Mouse (Mus musculus): Measurements from ENCODE around the gene Emx2. TPM values are rescaled to one million over a fixed set of nuclear protein-coding genes. Genes with fewer than 3 reads are reported as not detected.

Gene Emx2
- polyA plus RNA-seq (2014; fragmentation: Nextera tagmentation; extraction: Ambion mirVana) = 18.5 and 19.1 TPM in 2 replicates

DNA sequence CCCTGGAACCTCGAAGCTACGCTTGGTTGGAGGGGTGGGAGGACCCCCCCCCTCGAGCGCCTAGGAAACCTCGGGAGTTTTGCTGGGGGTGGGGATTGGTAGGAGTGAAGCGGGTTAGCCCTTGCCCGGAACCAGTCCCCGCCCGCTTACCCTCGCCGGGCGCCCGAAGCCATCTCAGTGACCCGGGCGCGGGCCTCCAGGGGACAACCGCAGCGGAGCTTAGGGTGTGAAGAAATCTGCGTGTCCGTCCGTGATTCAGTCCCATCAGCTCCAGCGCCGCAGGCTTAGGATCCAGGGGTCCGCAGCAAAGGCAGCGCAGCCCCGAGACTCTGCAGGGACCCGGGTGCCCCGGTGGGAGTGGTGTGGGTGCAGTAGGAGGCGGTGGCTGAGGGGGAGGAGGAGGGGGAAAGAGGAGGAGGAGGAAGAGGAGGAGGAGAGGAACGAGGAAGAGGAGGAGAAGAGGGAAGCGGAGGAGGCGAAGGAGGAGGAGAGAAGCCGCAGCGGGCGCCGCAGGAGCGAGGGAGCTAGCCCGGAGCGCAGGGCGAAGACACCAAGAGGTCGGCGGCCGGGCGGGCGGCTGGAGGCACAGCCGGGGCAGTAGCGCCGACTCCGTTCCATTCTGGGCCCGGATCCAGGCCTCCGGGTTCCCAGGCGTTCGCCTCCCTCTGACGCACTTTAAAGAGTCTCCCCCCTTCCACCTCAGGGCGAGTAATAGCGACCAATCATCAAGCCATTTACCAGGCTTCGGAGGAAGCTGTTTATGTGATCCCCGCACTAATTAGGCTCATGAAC lies at the start of gene Emx2:
Emx2 (plus strand) TSS at position 422 of the 792 bp plus-strand sequence.
- WGBS = under 1% methylated on average over 58 of the region's 58 CpGs
- Histone ChIP-seq H3K9me3 (ENCODE audit: control insufficient read depth, low read length) (no peaks in the 10 kb centered on the region), H3K27ac (replicated peaks; ENCODE audit: low read depth, low read length) (peak within 1 kb of the TSS; percentile 85), H3K36me3 (ENCODE audit: control insufficient read depth, insufficient read depth, low read length) (no peaks in the 10 kb centered on the region), H3K9ac (replicated peaks; ENCODE audit: low read length) (peak within 1 kb of the TSS; percentile 72), H3K4me2 (ENCODE audit: low read length) (peak within 1 kb of the TSS; percentile 52), H3K4me3 (replicated peaks; ENCODE audit: low read depth, low read length) (peak within 1 kb of the TSS; percentile 42), H3K4me1 (ENCODE audit: control insufficient read depth, insufficient read depth, low read length) (no peaks in the 10 kb centered on the region; the same call in 1 of the 2 replicates), H3K27me3 (ENCODE audit: control insufficient read depth, insufficient read depth, low read length) (peaks cover 75% of the 10 kb centered on the region)
- DNase-seq (peak; percentile 89), ATAC-seq (ENCODE audit: low FRiP score, low TSS enrichment) (peak; percentile 64)

DNA sequence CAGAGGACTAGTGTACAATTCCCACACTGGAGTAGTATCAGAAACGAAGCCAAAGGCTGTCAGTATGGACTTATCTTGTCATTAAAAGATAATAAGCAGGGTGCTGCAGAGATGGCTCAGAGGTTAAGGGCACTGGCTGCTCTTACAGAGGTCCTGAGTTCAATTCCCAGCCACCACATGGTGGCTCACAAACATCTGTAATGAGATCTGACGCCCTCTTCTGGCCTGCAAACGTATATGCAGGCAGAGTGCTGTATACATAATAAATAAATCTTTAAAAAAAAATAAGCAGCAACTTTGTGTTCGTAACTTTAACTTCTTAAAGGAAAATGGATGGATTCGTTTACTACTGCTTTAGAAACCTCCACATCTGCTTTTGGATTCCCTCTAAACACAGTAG lies 44.0 kb upstream of the Emx2 start:
- Histone ChIP-seq H3K4me1 (ENCODE audit: control insufficient read depth, insufficient read depth, low read length) (no peaks in the 10 kb centered on the region), H3K4me2 (ENCODE audit: low read length) (no peak overlapping the region), H3K27ac (replicated peaks; ENCODE audit: low read depth, low read length) (no peak overlapping the region), H3K9ac (replicated peaks; ENCODE audit: low read length) (no peak overlapping the region), H3K4me3 (replicated peaks; ENCODE audit: low read depth, low read length) (no peak overlapping the region), H3K27me3 (ENCODE audit: control insufficient read depth, insufficient read depth, low read length) (no peaks in the 10 kb centered on the region), H3K36me3 (ENCODE audit: control insufficient read depth, insufficient read depth, low read length) (no peaks in the 10 kb centered on the region), H3K9me3 (ENCODE audit: control insufficient read depth, low read length) (no peaks in the 10 kb centered on the region)
- no peak for DNase-seq
- WGBS = 61% methylated on average over 5 of the region's 5 CpGs
- ATAC-seq (ENCODE audit: low FRiP score, low TSS enrichment) = no peak

DNA sequence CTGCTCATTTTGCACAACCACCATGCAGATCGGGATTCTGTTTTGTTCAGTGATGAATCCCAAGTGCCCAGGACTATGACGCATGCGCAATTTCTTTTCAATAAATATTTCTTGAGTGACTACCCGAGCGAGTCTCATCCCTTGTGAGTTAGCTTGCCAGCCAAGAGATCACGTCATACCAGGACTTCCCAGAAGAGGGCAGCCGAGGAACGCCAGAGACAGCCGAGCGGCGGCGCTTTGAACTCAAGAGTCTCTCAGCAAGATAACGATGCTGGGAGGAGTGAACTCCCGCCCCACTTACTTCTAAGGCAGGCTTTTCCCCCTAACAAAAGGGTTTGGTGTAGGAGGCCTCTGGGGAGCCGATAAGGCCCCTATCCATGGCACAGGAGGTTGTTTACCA lies 40.1 kb upstream of the Emx2 start:
- H3K4me3 ChIP-seq (replicated peaks; ENCODE audit: low read depth, low read length) = no peak overlapping the region
- no peaks in the 10 kb centered on the region for H3K9me3 ChIP-seq (ENCODE audit: control insufficient read depth, low read length)
- H3K4me1 ChIP-seq (ENCODE audit: control insufficient read depth, insufficient read depth, low read length) = no peaks in the 10 kb centered on the region
- no peaks in the 10 kb centered on the region for H3K27me3 ChIP-seq (ENCODE audit: control insufficient read depth, insufficient read depth, low read length)
- DNase-seq = peak; percentile 96
- WGBS = 2% methylated on average over 15 of the region's 15 CpGs
- no peaks in the 10 kb centered on the region for H3K36me3 ChIP-seq (ENCODE audit: control insufficient read depth, insufficient read depth, low read length)
- no peak overlapping the region for H3K9ac ChIP-seq (replicated peaks; ENCODE audit: low read length)
- ATAC-seq (ENCODE audit: low FRiP score, low TSS enrichment) = peak; percentile 55; the same call in 1 of the 2 replicates
- H3K27ac ChIP-seq (replicated peaks; ENCODE audit: low read depth, low read length) = no peak overlapping the region
- H3K4me2 ChIP-seq (ENCODE audit: low read length) = peak overlapping the region; percentile 39

DNA sequence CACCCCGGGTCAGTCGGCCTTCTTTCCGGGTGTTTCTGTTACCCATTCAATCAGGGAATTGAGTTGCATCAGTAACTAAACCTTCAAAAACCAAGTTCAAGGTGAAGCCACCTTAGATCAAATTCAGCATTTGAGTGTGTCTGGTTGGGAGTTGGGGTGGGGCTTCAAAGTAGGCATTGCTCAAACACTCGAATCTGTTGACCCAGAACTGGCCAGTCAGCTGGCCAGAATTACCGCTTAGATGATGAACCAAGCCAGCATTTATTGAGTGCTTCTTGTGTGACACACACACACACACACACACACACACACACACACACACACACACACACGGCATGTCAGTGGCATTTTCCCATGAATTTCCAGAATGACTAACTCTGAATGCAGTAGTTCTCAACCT lies 39.5 kb upstream of the Emx2 start:
- ATAC-seq (ENCODE audit: low FRiP score, low TSS enrichment) (no peak), DNase-seq (no peak)
- Histone ChIP-seq H3K4me1 (ENCODE audit: control insufficient read depth, insufficient read depth, low read length) (no peaks in the 10 kb centered on the region), H3K4me3 (replicated peaks; ENCODE audit: low read depth, low read length) (no peak overlapping the region), H3K27ac (replicated peaks; ENCODE audit: low read depth, low read length) (no peak overlapping the region), H3K36me3 (ENCODE audit: control insufficient read depth, insufficient read depth, low read length) (no peaks in the 10 kb centered on the region), H3K4me2 (ENCODE audit: low read length) (no peak overlapping the region), H3K9me3 (ENCODE audit: control insufficient read depth, low read length) (no peaks in the 10 kb centered on the region), H3K27me3 (ENCODE audit: control insufficient read depth, insufficient read depth, low read length) (no peaks in the 10 kb centered on the region), H3K9ac (replicated peaks; ENCODE audit: low read length) (no peak overlapping the region)
- 81% methylated on average over 6 of the region's 6 CpGs for WGBS

DNA sequence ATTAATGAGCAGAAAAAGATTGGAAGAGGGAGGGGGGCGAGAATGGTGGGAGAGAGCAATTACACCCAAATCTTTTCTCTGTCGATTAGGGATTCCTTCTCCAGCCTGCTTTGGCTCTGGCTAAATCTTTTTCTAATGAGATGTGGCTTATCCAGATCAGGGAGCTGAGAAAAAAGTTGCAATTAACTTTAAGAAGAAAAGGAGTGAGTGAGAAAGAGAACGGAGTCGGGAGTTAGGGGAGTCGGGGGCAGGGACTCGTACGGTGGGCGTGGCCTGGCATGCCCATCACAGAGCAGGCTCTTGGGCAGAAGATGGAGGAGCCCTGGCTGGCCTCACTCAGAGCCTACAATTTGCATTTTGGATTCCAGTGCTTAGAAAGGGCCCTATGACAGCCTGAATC lies 35.8 kb upstream of the Emx2 start:
- no peak for ATAC-seq (ENCODE audit: low FRiP score, low TSS enrichment)
- Histone ChIP-seq H3K36me3 (ENCODE audit: control insufficient read depth, insufficient read depth, low read length) (no peaks in the 10 kb centered on the region), H3K4me1 (ENCODE audit: control insufficient read depth, insufficient read depth, low read length) (no peaks in the 10 kb centered on the region), H3K27me3 (ENCODE audit: control insufficient read depth, insufficient read depth, low read length) (no peaks in the 10 kb centered on the region), H3K9ac (replicated peaks; ENCODE audit: low read length) (no peak overlapping the region), H3K27ac (replicated peaks; ENCODE audit: low read depth, low read length) (no peak overlapping the region), H3K9me3 (ENCODE audit: control insufficient read depth, low read length) (no peaks in the 10 kb centered on the region), H3K4me2 (ENCODE audit: low read length) (peak overlapping the region; percentile 35), H3K4me3 (replicated peaks; ENCODE audit: low read depth, low read length) (no peak overlapping the region)
- DNase-seq = peak; percentile 50
- WGBS = 3% methylated on average over 8 of the region's 8 CpGs

DNA sequence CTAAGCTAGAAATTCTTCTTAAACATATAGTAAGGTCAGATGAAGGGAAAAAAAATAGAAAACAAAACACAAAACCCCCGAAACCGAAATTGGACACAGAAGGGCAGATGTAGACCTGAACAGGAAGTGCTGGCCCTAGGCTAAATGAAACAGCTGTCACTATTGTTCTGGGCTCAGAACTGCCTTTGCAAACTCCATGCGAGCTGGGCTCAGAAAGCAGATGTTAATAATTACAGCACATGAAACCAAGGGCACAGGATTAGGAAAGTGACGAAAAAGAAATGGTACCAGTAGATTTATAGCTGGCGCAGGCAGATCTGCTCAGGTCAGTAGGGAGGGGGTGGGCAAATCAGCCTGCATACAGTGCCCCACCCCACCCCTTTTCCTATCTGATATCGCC lies 34.5 kb upstream of the Emx2 start:
- ATAC-seq (ENCODE audit: low FRiP score, low TSS enrichment) (no peak), DNase-seq (peak; percentile 28)
- 42% methylated on average over 6 of the region's 6 CpGs for WGBS
- H3K4me2 ChIP-seq (ENCODE audit: low read length) = no peak overlapping the region
- no peak overlapping the region for H3K27ac ChIP-seq (replicated peaks; ENCODE audit: low read depth, low read length)
- no peaks in the 10 kb centered on the region for H3K36me3 ChIP-seq (ENCODE audit: control insufficient read depth, insufficient read depth, low read length)
- no peaks in the 10 kb centered on the region for H3K27me3 ChIP-seq (ENCODE audit: control insufficient read depth, insufficient read depth, low read length)
- no peaks in the 10 kb centered on the region for H3K4me1 ChIP-seq (ENCODE audit: control insufficient read depth, insufficient read depth, low read length)
- H3K4me3 ChIP-seq (replicated peaks; ENCODE audit: low read depth, low read length) = no peak overlapping the region
- peaks cover 3% of the 10 kb centered on the region; the same call in 1 of the 2 replicates for H3K9me3 ChIP-seq (ENCODE audit: control insufficient read depth, low read length)
- H3K9ac ChIP-seq (replicated peaks; ENCODE audit: low read length) = no peak overlapping the region

DNA sequence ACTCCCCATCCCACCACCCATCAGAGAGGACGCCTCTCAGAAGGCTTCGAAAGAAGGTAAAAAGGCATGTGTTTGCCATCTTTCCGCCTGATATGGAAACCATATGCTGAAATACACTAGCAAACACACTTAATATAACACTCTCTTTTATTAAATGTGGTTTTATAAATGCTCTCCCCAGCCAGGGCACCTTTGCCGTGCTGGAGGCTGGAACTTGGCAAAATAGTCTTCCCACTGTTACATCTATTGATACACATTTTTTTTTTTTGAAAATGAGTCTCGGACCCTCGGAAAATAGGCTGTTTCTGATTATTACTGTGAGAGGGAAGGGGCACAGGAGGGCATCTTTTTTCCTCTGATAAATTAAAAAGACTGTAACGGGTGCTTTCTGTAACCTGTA lies 33.2 kb upstream of the Emx2 start:
- ATAC-seq (ENCODE audit: low FRiP score, low TSS enrichment) = no peak
- Histone ChIP-seq H3K4me1 (ENCODE audit: control insufficient read depth, insufficient read depth, low read length) (no peaks in the 10 kb centered on the region), H3K4me2 (ENCODE audit: low read length) (no peak overlapping the region), H3K36me3 (ENCODE audit: control insufficient read depth, insufficient read depth, low read length) (no peaks in the 10 kb centered on the region), H3K27me3 (ENCODE audit: control insufficient read depth, insufficient read depth, low read length) (no peaks in the 10 kb centered on the region), H3K9ac (replicated peaks; ENCODE audit: low read length) (no peak overlapping the region), H3K9me3 (ENCODE audit: control insufficient read depth, low read length) (peaks cover 3% of the 10 kb centered on the region; the same call in 1 of the 2 replicates), H3K27ac (replicated peaks; ENCODE audit: low read depth, low read length) (no peak overlapping the region), H3K4me3 (replicated peaks; ENCODE audit: low read depth, low read length) (no peak overlapping the region)
- DNase-seq = no peak
- 88% methylated on average over 7 of the region's 7 CpGs for WGBS

DNA sequence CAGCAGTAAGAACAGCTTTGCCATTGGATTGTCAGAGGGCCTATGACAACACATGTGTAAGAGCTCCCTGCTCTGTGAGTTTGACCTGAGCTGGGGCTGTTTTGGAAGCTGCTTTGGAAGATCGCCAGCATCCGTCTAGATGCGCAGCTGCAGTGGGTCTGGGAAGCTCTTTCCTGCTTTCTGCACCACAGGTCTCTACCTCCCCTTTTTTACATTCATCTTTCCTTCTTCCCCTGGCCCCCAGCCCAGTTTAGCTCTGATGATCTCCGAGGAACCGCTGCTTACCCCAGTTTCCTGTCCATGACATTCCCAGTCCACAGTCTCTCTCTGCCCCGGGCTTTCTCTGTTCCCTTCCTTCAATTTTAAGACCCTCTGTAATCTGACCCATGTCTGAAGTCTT lies 25.9 kb upstream of the Emx2 start:
- Histone ChIP-seq H3K27me3 (ENCODE audit: control insufficient read depth, insufficient read depth, low read length) (no peaks in the 10 kb centered on the region), H3K36me3 (ENCODE audit: control insufficient read depth, insufficient read depth, low read length) (no peaks in the 10 kb centered on the region), H3K4me3 (replicated peaks; ENCODE audit: low read depth, low read length) (no peak overlapping the region), H3K4me2 (ENCODE audit: low read length) (no peak overlapping the region), H3K4me1 (ENCODE audit: control insufficient read depth, insufficient read depth, low read length) (no peaks in the 10 kb centered on the region), H3K27ac (replicated peaks; ENCODE audit: low read depth, low read length) (no peak overlapping the region), H3K9ac (replicated peaks; ENCODE audit: low read length) (no peak overlapping the region), H3K9me3 (ENCODE audit: control insufficient read depth, low read length) (peaks cover 3% of the 10 kb centered on the region; the same call in 1 of the 2 replicates)
- DNase-seq (peak; percentile 37), ATAC-seq (ENCODE audit: low FRiP score, low TSS enrichment) (no peak)
- WGBS = 68% methylated on average over 6 of the region's 6 CpGs
